Mouse (Mus musculus): ENCODE data around the gene Bach2. TPM values are rescaled to one million over a fixed set of nuclear protein-coding genes. Genes with fewer than 3 reads are reported as not detected.

Bach2 gene
- polyA plus RNA-seq, 1 experiment from 2014 or later: 8.2 TPM

DNA sequence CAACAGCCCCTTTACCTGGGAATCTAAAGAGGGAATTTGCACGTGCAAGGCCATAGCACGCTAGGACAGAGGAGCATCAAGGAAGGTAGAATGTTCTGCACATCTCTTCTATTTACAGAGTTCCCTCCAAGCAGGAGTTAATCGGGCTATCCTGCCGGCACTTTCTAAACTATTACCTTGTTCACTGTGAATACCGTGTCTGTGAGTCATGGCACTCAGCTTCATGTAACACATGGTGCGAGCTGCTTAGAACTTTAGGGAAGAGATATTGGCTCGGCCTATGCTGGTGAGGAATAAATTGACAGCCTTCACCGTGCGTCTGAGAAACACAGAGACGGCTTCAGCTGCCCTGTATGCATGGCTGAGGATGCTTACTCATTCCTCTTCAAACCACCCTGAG is 99.8 kb downstream of the Bach2 start:
- H3K4me1 ChIP-seq (ENCODE audit: control insufficient read depth in 2 of 2, insufficient read depth in 2 of 2, low read length in 2 of 2): peaks cover 23 to 41% of the 10 kb centered on the region in 2 experiments
- peak overlapping the region; percentile 26; the same call in 1 of the 2 replicates for H3K4me2 ChIP-seq (ENCODE audit: low read length)
- H3K36me3 ChIP-seq (ENCODE audit: control insufficient read depth, insufficient read depth, low read length): no peaks in the 10 kb centered on the region
- H3K9me3 ChIP-seq (ENCODE audit: control insufficient read depth, low read length): no peaks in the 10 kb centered on the region
- no peak overlapping the region for H3K4me3 ChIP-seq (ENCODE audit: control insufficient read depth in 1 of 2, insufficient read depth in 1 of 2, low read depth in 1 of 2, low read length in 2 of 2)
- H3K27me3 ChIP-seq (ENCODE audit: control insufficient read depth, insufficient read depth, low read length): no peaks in the 10 kb centered on the region
- H3K27ac ChIP-seq (replicated peaks in 1 of 2; ENCODE audit: control insufficient read depth in 1 of 2, insufficient read depth in 1 of 2, low read depth in 2 of 2, low read length in 2 of 2): peak overlapping the region; percentile 73 to 84
- ATAC-seq (ENCODE audit: insufficient number of reproducible peaks, insufficient read depth, low FRiP score, low read depth): no peak
- WGBS: 28% methylated on average over 10 of the region's 10 CpGs
- peak overlapping the region; percentile 23; the same call in 1 of the 2 replicates for H3K9ac ChIP-seq (ENCODE audit: low read length)

DNA sequence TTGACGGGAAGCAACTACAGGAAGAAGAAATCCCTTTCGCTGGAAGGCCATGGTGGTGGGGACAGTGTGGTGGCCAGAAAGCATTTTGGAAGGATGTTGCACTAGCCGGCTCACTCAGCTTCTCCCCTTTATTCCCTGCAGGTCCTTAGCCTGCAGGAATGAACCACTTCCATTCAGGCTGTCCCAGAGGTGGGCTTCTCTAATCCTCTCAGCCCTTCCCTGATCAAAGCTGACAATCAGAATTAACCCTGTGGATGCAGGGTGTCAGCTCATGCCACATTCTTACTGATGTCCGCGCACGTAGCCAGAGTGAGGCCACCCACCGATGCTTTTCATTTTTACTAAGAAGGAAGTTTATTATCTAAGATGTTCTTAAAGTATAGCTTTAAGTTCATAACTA is 102.2 kb downstream of the Bach2 start:
- Histone ChIP-seq H3K27ac (replicated peaks in 1 of 2; ENCODE audit: control insufficient read depth in 1 of 2, insufficient read depth in 1 of 2, low read depth in 2 of 2, low read length in 2 of 2) (no peak overlapping the region), H3K36me3 (ENCODE audit: control insufficient read depth, insufficient read depth, low read length) (no peaks in the 10 kb centered on the region), H3K4me3 (ENCODE audit: control insufficient read depth in 1 of 2, insufficient read depth in 1 of 2, low read depth in 1 of 2, low read length in 2 of 2) (no peak overlapping the region), H3K4me1 (ENCODE audit: control insufficient read depth in 2 of 2, insufficient read depth in 2 of 2, low read length in 2 of 2) (peaks cover 25 to 44% of the 10 kb centered on the region in 2 experiments), H3K9ac (ENCODE audit: low read length) (no peak overlapping the region), H3K9me3 (ENCODE audit: control insufficient read depth, low read length) (no peaks in the 10 kb centered on the region), H3K27me3 (ENCODE audit: control insufficient read depth, insufficient read depth, low read length) (no peaks in the 10 kb centered on the region), H3K4me2 (ENCODE audit: low read length) (no peak overlapping the region)
- ATAC-seq (ENCODE audit: insufficient number of reproducible peaks, insufficient read depth, low FRiP score, low read depth): no peak
- 78% methylated on average over 7 of the region's 7 CpGs for WGBS

DNA sequence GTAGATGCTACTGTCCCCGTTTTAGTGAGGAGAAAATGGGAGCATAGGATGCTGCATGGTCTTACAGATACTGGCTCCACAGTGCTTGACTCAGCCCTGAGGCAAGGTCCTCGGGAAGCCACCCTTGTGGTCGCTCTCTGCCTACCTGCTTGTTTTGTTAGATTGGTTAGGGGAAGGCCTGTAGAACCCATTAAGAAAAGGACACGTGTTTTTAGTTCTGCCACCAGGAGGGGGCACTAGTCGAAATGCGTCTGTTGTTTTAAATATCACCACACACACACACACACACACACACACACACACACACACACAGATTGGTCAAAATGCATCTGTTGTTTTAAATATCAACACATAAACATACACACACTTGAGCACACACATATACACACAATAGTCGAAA is 103.7 kb downstream of the Bach2 start:
- Histone ChIP-seq H3K9me3 (ENCODE audit: control insufficient read depth, low read length) (no peaks in the 10 kb centered on the region), H3K36me3 (ENCODE audit: control insufficient read depth, insufficient read depth, low read length) (no peaks in the 10 kb centered on the region), H3K27ac (replicated peaks in 1 of 2; ENCODE audit: control insufficient read depth in 1 of 2, insufficient read depth in 1 of 2, low read depth in 2 of 2, low read length in 2 of 2) (no peak overlapping the region), H3K4me1 (ENCODE audit: control insufficient read depth in 2 of 2, insufficient read depth in 2 of 2, low read length in 2 of 2) (peaks cover 25 to 31% of the 10 kb centered on the region in 2 experiments), H3K4me3 (ENCODE audit: control insufficient read depth in 1 of 2, insufficient read depth in 1 of 2, low read depth in 1 of 2, low read length in 2 of 2) (no peak overlapping the region), H3K27me3 (ENCODE audit: control insufficient read depth, insufficient read depth, low read length) (no peaks in the 10 kb centered on the region), H3K4me2 (ENCODE audit: low read length) (no peak overlapping the region), H3K9ac (ENCODE audit: low read length) (no peak overlapping the region)
- no peak for ATAC-seq (ENCODE audit: insufficient number of reproducible peaks, insufficient read depth, low FRiP score, low read depth)
- WGBS: 75% methylated on average over 7 of the region's 7 CpGs

DNA sequence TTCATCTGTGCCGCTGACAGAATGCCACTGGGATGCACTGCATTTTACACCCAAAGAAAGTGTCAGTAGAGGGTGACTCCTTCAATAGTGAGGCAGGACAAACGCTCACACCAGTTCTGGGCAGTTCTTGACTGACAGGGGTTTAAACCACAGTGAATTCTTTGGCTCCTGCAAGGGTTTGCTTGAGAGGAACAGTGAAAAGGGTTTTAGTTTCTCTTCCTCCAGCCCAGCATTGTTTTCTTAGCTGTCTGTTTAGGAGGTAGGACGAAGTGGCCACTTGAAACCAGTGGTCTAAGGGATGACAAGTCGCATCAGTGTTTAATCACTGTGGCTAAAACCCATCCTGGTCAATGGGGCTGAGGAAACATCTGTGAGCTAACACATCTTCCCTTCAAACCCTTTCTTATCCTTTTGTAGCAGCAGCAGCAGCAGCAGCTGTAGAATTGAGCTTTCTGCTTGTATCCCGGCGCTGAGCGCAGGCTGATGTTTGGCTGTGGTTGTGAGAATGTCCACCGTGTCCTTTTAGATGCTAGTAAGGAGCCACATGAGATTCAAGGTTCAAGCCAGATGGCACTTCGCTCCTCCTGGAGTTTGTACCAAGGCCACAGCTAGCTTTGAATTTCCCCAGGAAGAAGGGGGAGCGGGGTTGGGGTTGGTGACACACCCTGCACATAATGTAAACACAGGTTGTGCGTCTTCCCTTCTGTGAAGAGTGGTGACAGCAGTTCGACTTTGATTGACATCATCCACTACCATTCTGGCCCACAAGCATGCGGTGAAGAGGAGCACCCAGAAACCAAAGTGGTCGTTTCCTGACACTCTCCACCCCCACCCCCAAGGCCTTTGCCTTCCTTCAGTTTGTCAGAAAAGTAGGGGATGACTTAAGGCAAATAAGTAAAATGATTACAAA is 104.9 kb downstream of the Bach2 start:
- no peaks in the 10 kb centered on the region for H3K27me3 ChIP-seq (ENCODE audit: control insufficient read depth, insufficient read depth, low read length)
- no peaks in the 10 kb centered on the region for H3K9me3 ChIP-seq (ENCODE audit: control insufficient read depth, low read length)
- H3K4me3 ChIP-seq (ENCODE audit: control insufficient read depth in 1 of 2, insufficient read depth in 1 of 2, low read depth in 1 of 2, low read length in 2 of 2): no peak overlapping the region
- WGBS: 36% methylated on average over 14 of the region's 14 CpGs
- no peaks in the 10 kb centered on the region for H3K36me3 ChIP-seq (ENCODE audit: control insufficient read depth, insufficient read depth, low read length)
- H3K27ac ChIP-seq (replicated peaks in 1 of 2; ENCODE audit: control insufficient read depth in 1 of 2, insufficient read depth in 1 of 2, low read depth in 2 of 2, low read length in 2 of 2): peak overlapping the region; percentile 19 to 31; a peak in 2 of 4 replicates
- peaks cover 14 to 21% of the 10 kb centered on the region in 2 experiments for H3K4me1 ChIP-seq (ENCODE audit: control insufficient read depth in 2 of 2, insufficient read depth in 2 of 2, low read length in 2 of 2)
- peak overlapping the region; percentile 38; the same call in 1 of the 2 replicates for H3K9ac ChIP-seq (ENCODE audit: low read length)
- no peak overlapping the region for H3K4me2 ChIP-seq (ENCODE audit: low read length)
- no peak for ATAC-seq (ENCODE audit: insufficient number of reproducible peaks, insufficient read depth, low FRiP score, low read depth)

DNA sequence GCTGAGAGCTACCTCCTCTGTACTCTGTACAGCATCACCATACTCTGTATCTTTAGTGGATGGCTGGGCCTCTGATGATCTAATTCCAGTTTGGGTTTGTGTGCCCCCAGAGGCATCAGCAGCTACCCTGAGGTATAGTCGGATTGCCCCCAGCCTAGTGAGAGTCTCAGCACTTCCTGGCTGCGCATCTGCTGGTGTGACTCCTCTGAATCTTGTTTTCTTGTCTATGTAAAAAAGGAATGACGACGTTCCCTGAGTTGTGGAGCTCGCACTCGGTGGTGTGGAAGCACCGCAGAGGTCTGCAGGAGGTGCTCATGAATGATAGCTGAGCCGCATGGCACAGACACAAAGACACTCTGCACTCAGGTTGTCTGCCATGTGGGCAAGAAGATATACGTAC is 105.7 kb downstream of the Bach2 start:
- H3K9me3 ChIP-seq (ENCODE audit: control insufficient read depth, low read length): no peaks in the 10 kb centered on the region
- no peak overlapping the region for H3K27ac ChIP-seq (replicated peaks in 1 of 2; ENCODE audit: control insufficient read depth in 1 of 2, insufficient read depth in 1 of 2, low read depth in 2 of 2, low read length in 2 of 2)
- no peak overlapping the region for H3K4me3 ChIP-seq (ENCODE audit: control insufficient read depth in 1 of 2, insufficient read depth in 1 of 2, low read depth in 1 of 2, low read length in 2 of 2)
- H3K9ac ChIP-seq (ENCODE audit: low read length): no peak overlapping the region
- 61% methylated on average over 9 of the region's 9 CpGs for WGBS
- peaks cover 9 to 15% of the 10 kb centered on the region in 2 experiments for H3K4me1 ChIP-seq (ENCODE audit: control insufficient read depth in 2 of 2, insufficient read depth in 2 of 2, low read length in 2 of 2)
- H3K36me3 ChIP-seq (ENCODE audit: control insufficient read depth, insufficient read depth, low read length): no peaks in the 10 kb centered on the region
- no peaks in the 10 kb centered on the region for H3K27me3 ChIP-seq (ENCODE audit: control insufficient read depth, insufficient read depth, low read length)
- H3K4me2 ChIP-seq (ENCODE audit: low read length): no peak overlapping the region
- ATAC-seq (ENCODE audit: insufficient number of reproducible peaks, insufficient read depth, low FRiP score, low read depth): no peak

DNA sequence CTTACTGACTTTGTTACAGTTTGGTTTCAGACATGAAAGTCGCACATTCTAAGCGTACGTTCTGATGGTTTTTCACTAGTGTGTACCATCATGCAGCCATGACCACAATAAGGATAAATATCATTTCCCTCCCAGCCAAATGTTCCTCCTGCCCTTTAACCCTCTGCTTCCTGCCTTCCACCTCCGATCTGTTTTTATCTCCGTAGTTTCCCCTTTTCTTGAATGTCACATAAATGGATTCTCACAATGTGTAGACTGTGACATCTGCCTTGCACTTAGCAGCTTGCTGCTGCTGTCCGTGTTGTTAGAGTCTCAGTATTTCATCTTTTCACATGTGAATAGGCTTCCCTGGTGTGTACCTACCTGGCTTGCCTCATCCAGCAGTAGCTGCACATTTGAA is 108.6 kb downstream of the Bach2 start:
- Histone ChIP-seq H3K4me2 (ENCODE audit: low read length) (no peak overlapping the region), H3K9me3 (ENCODE audit: control insufficient read depth, low read length) (no peaks in the 10 kb centered on the region), H3K4me3 (ENCODE audit: control insufficient read depth in 1 of 2, insufficient read depth in 1 of 2, low read depth in 1 of 2, low read length in 2 of 2) (no peak overlapping the region), H3K4me1 (ENCODE audit: control insufficient read depth in 2 of 2, insufficient read depth in 2 of 2, low read length in 2 of 2) (peaks cover 16 to 29% of the 10 kb centered on the region in 2 experiments), H3K9ac (ENCODE audit: low read length) (no peak overlapping the region), H3K27me3 (ENCODE audit: control insufficient read depth, insufficient read depth, low read length) (no peaks in the 10 kb centered on the region), H3K27ac (replicated peaks in 1 of 2; ENCODE audit: control insufficient read depth in 1 of 2, insufficient read depth in 1 of 2, low read depth in 2 of 2, low read length in 2 of 2) (peak overlapping the region in 1 of 2 experiments; percentile 15; a peak in 1 of 4 replicates), H3K36me3 (ENCODE audit: control insufficient read depth, insufficient read depth, low read length) (no peaks in the 10 kb centered on the region)
- no peak for ATAC-seq (ENCODE audit: insufficient number of reproducible peaks, insufficient read depth, low FRiP score, low read depth)
- WGBS: 63% methylated on average over 6 of the region's 6 CpGs

DNA sequence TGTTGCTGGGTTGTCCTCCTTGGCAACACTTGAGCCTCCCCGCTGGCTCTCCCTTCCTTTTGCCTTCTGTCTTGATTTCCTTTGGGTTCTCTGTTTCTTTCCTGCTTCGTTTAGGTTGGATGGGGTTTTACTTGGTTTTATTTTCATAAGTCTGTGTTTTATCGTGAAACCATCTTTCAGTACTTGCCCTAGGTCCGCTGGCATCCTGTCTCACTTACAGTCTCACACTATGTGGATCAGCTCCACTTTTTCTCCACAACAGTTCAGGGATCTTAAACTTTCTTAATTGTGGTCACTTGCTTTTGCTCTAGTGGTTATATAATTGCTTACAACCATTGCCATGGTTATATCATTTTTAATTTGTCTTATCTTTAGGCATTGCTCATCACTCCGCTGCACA is 109.1 kb downstream of the Bach2 start:
- H3K4me3 ChIP-seq (ENCODE audit: control insufficient read depth in 1 of 2, insufficient read depth in 1 of 2, low read depth in 1 of 2, low read length in 2 of 2): no peak overlapping the region
- no peaks in the 10 kb centered on the region for H3K27me3 ChIP-seq (ENCODE audit: control insufficient read depth, insufficient read depth, low read length)
- H3K4me2 ChIP-seq (ENCODE audit: low read length): no peak overlapping the region
- no peaks in the 10 kb centered on the region for H3K9me3 ChIP-seq (ENCODE audit: control insufficient read depth, low read length)
- H3K9ac ChIP-seq (ENCODE audit: low read length): no peak overlapping the region
- no peak for ATAC-seq (ENCODE audit: insufficient number of reproducible peaks, insufficient read depth, low FRiP score, low read depth)
- H3K27ac ChIP-seq (replicated peaks in 1 of 2; ENCODE audit: control insufficient read depth in 1 of 2, insufficient read depth in 1 of 2, low read depth in 2 of 2, low read length in 2 of 2): no peak overlapping the region; a peak in 1 of 4 replicates
- WGBS: 77% methylated on average over 5 of the region's 5 CpGs
- H3K4me1 ChIP-seq (ENCODE audit: control insufficient read depth in 2 of 2, insufficient read depth in 2 of 2, low read length in 2 of 2): peaks cover 19 to 34% of the 10 kb centered on the region in 2 experiments
- no peaks in the 10 kb centered on the region for H3K36me3 ChIP-seq (ENCODE audit: control insufficient read depth, insufficient read depth, low read length)
